Mouse (Mus musculus): Measurements from ENCODE around the gene Bpifb2. TPM values are rescaled to one million over a fixed set of nuclear protein-coding genes. Genes with fewer than 3 reads are reported as not detected.

Gene Bpifb2
- total RNA-seq, 2 experiments from 2014 or later: not detected

DNA sequence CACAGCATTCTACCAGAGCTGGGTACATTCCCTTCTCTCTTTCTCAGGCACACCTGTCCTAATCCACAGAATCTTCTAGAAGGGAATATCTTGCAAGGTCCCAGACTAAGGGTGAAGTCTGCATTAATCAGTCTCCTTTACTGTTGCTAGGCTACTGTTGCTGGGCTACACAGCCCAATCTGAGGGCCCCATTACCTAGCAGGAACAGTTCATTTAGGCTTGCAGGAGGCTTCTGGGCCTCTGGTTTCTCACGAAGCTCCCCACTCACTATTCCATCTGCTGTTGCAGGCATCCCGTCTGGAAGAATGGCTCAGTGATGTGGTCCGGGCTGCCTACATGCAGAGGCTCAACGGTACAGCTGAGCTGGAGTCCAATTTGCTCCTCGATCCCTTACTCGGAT, 56.3 kb downstream of the Bpifb2 start:
- no peak for DNase-seq (ENCODE audit: low spot score in 2 of 2)

DNA sequence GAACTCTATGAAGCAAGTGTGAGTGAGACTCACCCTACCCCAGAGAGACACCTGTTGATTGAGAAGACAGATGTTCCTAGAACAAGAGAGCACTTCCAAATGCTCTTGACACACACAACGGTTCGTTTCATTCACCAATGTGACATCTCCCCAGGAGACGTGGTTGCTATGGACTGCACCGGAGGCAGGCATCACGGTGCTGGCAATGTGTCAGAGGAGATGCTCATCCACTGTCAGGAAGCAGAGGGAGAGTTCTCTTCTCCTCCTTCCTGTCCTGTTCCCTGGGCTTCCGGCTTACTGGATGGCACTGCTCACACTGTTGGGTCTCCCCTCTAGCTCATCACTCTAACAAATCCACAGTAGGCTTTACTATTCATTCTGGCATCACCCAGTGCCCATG, 58.5 kb downstream of the Bpifb2 start:
- peak in 1 of 2 experiments; percentile 22 for DNase-seq (ENCODE audit: low spot score in 2 of 2)

DNA sequence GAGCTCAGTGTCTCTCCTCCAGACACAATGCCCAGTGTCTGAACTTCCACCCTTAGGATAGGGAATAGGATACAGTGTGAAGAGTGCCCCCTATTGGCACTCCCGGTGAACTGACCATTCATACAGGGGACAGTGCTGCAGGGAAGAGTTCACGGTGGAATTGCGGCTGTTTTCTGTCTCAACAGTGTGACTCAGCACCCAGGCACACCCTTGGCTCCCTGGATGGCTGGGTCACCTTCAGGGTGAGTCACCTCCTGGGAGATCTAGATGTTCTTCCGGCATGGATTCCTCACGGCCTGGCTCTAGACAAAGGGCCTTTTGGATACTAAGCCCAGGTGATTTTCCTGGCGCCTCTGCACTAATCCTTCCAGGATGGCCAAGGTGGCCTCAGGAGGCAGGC, 60.5 kb downstream of the Bpifb2 start:
- no peak for DNase-seq (ENCODE audit: low spot score in 2 of 2)

DNA sequence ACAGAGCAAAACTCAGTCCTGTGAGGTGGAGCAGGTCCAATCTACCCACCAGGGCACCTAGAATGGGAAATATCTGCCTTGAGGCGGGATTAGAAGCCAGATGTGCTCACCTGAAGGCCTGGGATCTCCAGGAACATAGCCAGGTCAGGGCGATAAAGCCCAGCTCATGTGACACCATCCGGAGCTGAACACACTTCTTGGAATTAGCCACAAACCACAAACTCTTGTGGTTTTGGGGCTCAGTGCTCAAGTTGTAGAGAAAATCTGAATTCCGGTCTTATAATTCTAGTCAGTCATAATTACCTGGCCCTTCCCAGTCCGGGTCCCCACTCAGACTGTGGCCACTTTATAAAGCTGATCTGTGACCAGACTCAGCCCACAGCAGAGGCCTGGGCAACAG, 63.0 kb downstream of the Bpifb2 start, which contains the start of gene Bpifb4:
Gene Bpifb4 (plus strand): TSS at position 370 of the 400 bp plus-strand sequence.
- DNase-seq (ENCODE audit: low spot score in 2 of 2): no peak

DNA sequence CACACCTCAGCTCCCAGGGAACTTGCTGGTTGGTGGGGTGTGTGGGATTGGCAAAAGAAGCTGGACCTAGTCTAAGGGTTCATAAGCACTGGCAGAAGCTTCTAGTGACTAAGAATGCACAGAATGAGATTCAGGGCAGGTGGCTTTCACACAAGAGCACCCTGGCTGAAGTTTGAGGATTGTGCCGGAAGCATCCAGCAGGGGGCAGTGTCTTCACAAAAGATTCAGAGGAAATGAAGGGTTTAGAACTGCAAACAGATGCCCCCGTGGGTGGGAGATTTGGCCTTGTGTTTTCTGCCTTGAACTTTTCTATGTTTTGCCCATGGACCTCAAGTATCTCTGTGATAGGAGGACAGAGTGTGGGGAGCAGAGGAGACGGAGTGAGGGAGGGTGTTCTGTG, 68.7 kb downstream of the Bpifb2 start:
- peak; percentile 73 to 74 for DNase-seq (ENCODE audit: low spot score in 2 of 2)

DNA sequence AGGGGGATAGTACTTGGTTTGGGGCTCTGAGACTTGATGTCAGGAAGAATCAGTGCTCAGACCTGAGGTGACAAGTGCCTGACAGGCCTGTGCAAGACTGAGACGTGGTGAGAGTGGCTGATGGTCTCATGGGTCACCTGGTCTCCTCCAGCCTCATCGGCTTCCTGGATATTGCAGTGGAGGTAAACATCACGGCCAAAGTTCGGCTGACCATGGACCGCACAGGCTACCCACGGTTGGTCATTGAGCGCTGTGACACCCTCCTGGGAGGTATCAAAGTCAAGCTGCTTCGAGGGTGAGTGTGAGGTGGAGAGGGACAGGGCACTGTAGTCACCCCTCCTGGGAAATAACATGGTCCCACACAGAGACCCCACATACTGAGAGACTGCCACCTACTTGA, 69.7 kb downstream of the Bpifb2 start:
- DNase-seq (ENCODE audit: low spot score in 2 of 2): no peak

Other genes with a start within 250 kb of the Bpifb2 start
- gene Commd7, start 242.3 kb upstream of the Bpifb2 start, total RNA-seq (2021): 10 to 100 TPM; 31.2 to 34.2 TPM
- 1 to 10 TPM; 2.3 to 3.0 TPM for gene Dnmt3b, start 225.6 kb upstream of the Bpifb2 start, total RNA-seq (2021)
- gene Dnmt3c, start 178.4 kb upstream of the Bpifb2 start, total RNA-seq (2021): under 1 TPM in 1 of 2 experiments, not detected in 1; 0.16 TPM
- gene Mapre1, start 133.8 kb upstream of the Bpifb2 start, total RNA-seq (2021): 100 to 1,000 TPM; 141 to 192 TPM
- gene Efcab8, start 95.1 kb upstream of the Bpifb2 start, total RNA-seq (2021): under 1 TPM; 0.47 to 0.69 TPM
- not detected for gene Sun5, start 4.0 kb upstream of the Bpifb2 start, total RNA-seq (2021)
- gene Bpifb6, start 25.3 kb downstream of the Bpifb2 start, total RNA-seq (2021): not detected
- not detected for gene Bpifb3, start 43.2 kb downstream of the Bpifb2 start, total RNA-seq (2021)
- not detected for gene Bpifb4, start 63.2 kb downstream of the Bpifb2 start, total RNA-seq (2021)
- gene Bpifa6, start 99.9 kb downstream of the Bpifb2 start, total RNA-seq (2021): not detected
- gene Bpifa2, start 133.2 kb downstream of the Bpifb2 start, total RNA-seq (2021): not detected